Mouse (Mus musculus) liver, adult 2 months (tissue): ENCODE data around the gene Tgfa. TPM values are rescaled to one million over a fixed set of nuclear protein-coding genes. Genes with fewer than 3 reads are reported as not detected.

Source experiments
- DNase-seq: peaks from one replicate; pipeline ENCODE4 v3.0.0-alpha.2; 2011; ENCODE audit warnings: low read depth, low spot score; ENCODE audit errors: extremely low read depth
- H3K27ac ChIP-seq: fragments of 200-500 bp; replicated peaks from 2 replicates; pipeline ENCODE4 v1.5.1; 2012; ENCODE audit warnings: low read depth, mild to moderate bottlenecking, control low read depth, inconsistent platforms, low read length; ENCODE audit not compliant: insufficient read depth
- H3K27me3 ChIP-seq: fragments of 200-500 bp; 2 replicates; pipeline ENCODE4 v1.6.1; 2012; ENCODE audit warnings: mild to moderate bottlenecking, moderate library complexity, low read length, inconsistent platforms; ENCODE audit not compliant: control insufficient read depth, insufficient read depth
- H3K36me3 ChIP-seq: fragments of 200-500 bp; 2 replicates; pipeline ENCODE4 v1.6.1; 2012; ENCODE audit warnings: low read length, inconsistent platforms; ENCODE audit not compliant: control insufficient read depth, insufficient read depth
- H3K4me1 ChIP-seq: fragments of 200-500 bp; 2 replicates; pipeline ENCODE4 v1.6.1; 2011; ENCODE audit warnings: low read length; ENCODE audit not compliant: control insufficient read depth, insufficient read depth
- H3K4me3 ChIP-seq: fragments of 200-500 bp; 2 replicates; pipeline ENCODE4 v1.5.1; 2011; ENCODE audit warnings: low read depth, mild to moderate bottlenecking, control low read depth, low read length, moderate library complexity; ENCODE audit not compliant: insufficient read depth
- H3K79me2 ChIP-seq: fragments of 200-500 bp; 2 replicates; pipeline ENCODE4 v1.6.1; 2012; ENCODE audit warnings: inconsistent platforms, mild to moderate bottlenecking, low read length, moderate library complexity; ENCODE audit not compliant: control insufficient read depth, insufficient read depth
- H3K9ac ChIP-seq: fragments of 200-500 bp; 2 replicates; pipeline ENCODE4 v1.6.1; 2012; ENCODE audit warnings: low read depth, mild to moderate bottlenecking, control low read depth, inconsistent platforms, low read length
- CTCF ChIP-seq: fragments of 200-500 bp; IDR thresholded peaks from 2 replicates; pipeline ENCODE4 v1.5.1; 2011; ENCODE audit warnings: low read depth, low read length, control low read depth
- POLR2A ChIP-seq: fragments of 200-500 bp; IDR thresholded peaks from 2 replicates; pipeline ENCODE4 v1.6.1; 2011; ENCODE audit warnings: low read length, control low read depth; ENCODE audit not compliant: insufficient read depth; ENCODE audit errors: extremely low read depth
- WGBS: fragments of 180-500 bp; shearing (Covaris S2); methylation state at CpG from one replicate; pipeline ENCODE4 v1.1.7; 2018; 5-methylcytosine and 5-hydroxymethylcytosine counted together
- polyA plus RNA-seq: library from polyadenylated mRNA; depleted of rRNA; stranded (reverse); fragments of >200 nt; gene quantifications from 2 replicates; pipeline ENCODE4 v1.2.3, GENCODE M21; 2012
- total RNA-seq: library from RNA; depleted of rRNA; stranded (reverse); fragments of >200 nt; gene quantifications from 2 replicates; pipeline ENCODE4 v1.2.3, GENCODE M21; 2014

Gene Tgfa
- total and polyA plus RNA-seq, 2 experiments, result 6.3 to 13.3 TPM

- H3K9ac ChIP-seq, result no peak overlapping the region
- no peak overlapping the region for H3K27ac ChIP-seq
- H3K4me3 ChIP-seq, result no peak overlapping the region
- TF ChIP-seq CTCF (no peak), POLR2A (no peak)
- DNase-seq, result peak; percentile 31
- H3K79me2 ChIP-seq, result no peaks in the 10 kb centered on the region
- H3K27me3 ChIP-seq, result no peaks in the 10 kb centered on the region
- peaks cover 26% of the 10 kb centered on the region for H3K4me1 ChIP-seq
- 9% methylated on average over 2 of the region's 2 CpGs for WGBS
- no peaks in the 10 kb centered on the region for H3K36me3 ChIP-seq
Measured at GRCm38 (mm10) chr6:86180617-86181016, 14.4 kb upstream of the Tgfa start.

- TF ChIP-seq POLR2A (no peak), CTCF (no peak)
- 92% methylated on average over 9 of the region's 9 CpGs for WGBS
Measured at GRCm38 (mm10) chr6:86182016-86182415, 13.0 kb upstream of the Tgfa start.

GRCm38 (mm10) chr6:86182626-86183025 is 12.4 kb upstream of the Tgfa start:
- peak overlapping the region; percentile 51 for H3K27ac ChIP-seq
- H3K4me1 ChIP-seq, result peaks cover 22% of the 10 kb centered on the region
- H3K4me3 ChIP-seq, result no peak overlapping the region
- no peak overlapping the region for H3K9ac ChIP-seq
- TF ChIP-seq CTCF, result no peak
- TF ChIP-seq POLR2A, result no peak
- no peaks in the 10 kb centered on the region for H3K79me2 ChIP-seq
- peak; percentile 87 for DNase-seq
- no peaks in the 10 kb centered on the region for H3K27me3 ChIP-seq
- no peaks in the 10 kb centered on the region for H3K36me3 ChIP-seq
- 17% methylated on average over 5 of the region's 5 CpGs for WGBS

More at GRCm38 (mm10) chr6:86182016-86182415, 13.0 kb upstream of the Tgfa start:
- H3K4me1 ChIP-seq, result peaks cover 23% of the 10 kb centered on the region
- H3K27ac ChIP-seq, result no peak overlapping the region
- H3K36me3 ChIP-seq, result no peaks in the 10 kb centered on the region
- H3K4me3 ChIP-seq, result no peak overlapping the region
- H3K9ac ChIP-seq, result no peak overlapping the region
- H3K27me3 ChIP-seq, result no peaks in the 10 kb centered on the region
- H3K79me2 ChIP-seq, result no peaks in the 10 kb centered on the region
- no peak for DNase-seq

- peak; percentile 82 for DNase-seq
Measured at GRCm38 (mm10) chr6:86186106-86186955, 8.7 kb upstream of the Tgfa start.

GRCm38 (mm10) chr6:86188741-86189480 is 6.1 kb upstream of the Tgfa start:
- Histone ChIP-seq H3K4me3 (no peak overlapping the region), H3K79me2 (no peaks in the 10 kb centered on the region), H3K27ac (peak overlapping the region; percentile 65), H3K4me1 (peaks cover 8% of the 10 kb centered on the region), H3K27me3 (no peaks in the 10 kb centered on the region), H3K9ac (peak overlapping the region; percentile 23; the same call in 1 of the 2 replicates), H3K36me3 (no peaks in the 10 kb centered on the region)
- peak; percentile 95 for DNase-seq
- WGBS, result 17% methylated on average over 11 of the region's 11 CpGs
- TF ChIP-seq CTCF, result no peak
- no peak for TF ChIP-seq POLR2A

More at GRCm38 (mm10) chr6:86186106-86186955, 8.7 kb upstream of the Tgfa start:
- peak overlapping the region; percentile 53 for H3K27ac ChIP-seq
- no peaks in the 10 kb centered on the region for H3K79me2 ChIP-seq
- H3K27me3 ChIP-seq, result no peaks in the 10 kb centered on the region
- H3K9ac ChIP-seq, result peak overlapping the region; percentile 21; the same call in 1 of the 2 replicates
- WGBS, result 23% methylated on average over 14 of the region's 14 CpGs
- TF ChIP-seq CTCF (no peak), POLR2A (no peak)
- no peak overlapping the region for H3K4me3 ChIP-seq
- peaks cover 18% of the 10 kb centered on the region for H3K4me1 ChIP-seq
- no peaks in the 10 kb centered on the region for H3K36me3 ChIP-seq

GRCm38 (mm10) chr6:86190622-86191021 is 4.4 kb upstream of the Tgfa start:
- H3K27ac ChIP-seq, result no peak overlapping the region
- no peak for DNase-seq
- H3K27me3 ChIP-seq, result no peaks in the 10 kb centered on the region
- peaks cover 12% of the 10 kb centered on the region for H3K4me1 ChIP-seq
- H3K9ac ChIP-seq, result no peak overlapping the region
- H3K79me2 ChIP-seq, result no peaks in the 10 kb centered on the region; the same call in 1 of the 2 replicates
- no peaks in the 10 kb centered on the region for H3K36me3 ChIP-seq
- H3K4me3 ChIP-seq, result no peak overlapping the region
- no peak for TF ChIP-seq CTCF
- no peak for TF ChIP-seq POLR2A
- 99% methylated on average over 3 of the region's 3 CpGs for WGBS
